Mouse (Mus musculus): ENCODE measurements around the gene Mlec. TPM values are rescaled to one million over a fixed set of nuclear protein-coding genes. Genes with fewer than 3 reads are reported as not detected.
"Not testable (repeated sequence)": the region's sequence is repeated elsewhere in the genome, so short reads cannot be mapped to it uniquely, and the experiment has no call there.

The Mlec gene
- total RNA-seq, 2 experiments from 2014 or later, result 86.2 to 87.5 TPM

GRCm38 (mm10) chr5:115134234-115135165, 23.5 kb downstream of the Mlec start, which contains the start of gene Unc119b:
TSS of gene Unc119b (minus strand) at chr5:115134975.
- peak; percentile 85 to 87 for DNase-seq (ENCODE audit: low spot score in 2 of 2)
- intact Hi-C loops (cut with DNase I), result no loop called here

- DNase-seq (ENCODE audit: low spot score in 2 of 2), result no peak
- intact Hi-C loops (cut with DNase I), result no loop called here
Measured at GRCm38 (mm10) chr5:115133358-115134066, 24.5 kb downstream of the Mlec start.

GRCm38 (mm10) chr5:115132465-115132864, 25.5 kb downstream of the Mlec start:
- DNase-seq (ENCODE audit: low spot score in 2 of 2), result no peak
- intact Hi-C loops (cut with DNase I), result no loop called here

- no peak for DNase-seq (ENCODE audit: low spot score in 2 of 2)
- intact Hi-C loops (cut with DNase I), result no loop called here
Measured at GRCm38 (mm10) chr5:115129328-115129727, 28.7 kb downstream of the Mlec start.

- DNase-seq (ENCODE audit: low spot score in 2 of 2), result no peak
- intact Hi-C loops (cut with DNase I), result no loop called here
Measured at GRCm38 (mm10) chr5:115127421-115128179, 30.4 kb downstream of the Mlec start.

GRCm38 (mm10) chr5:115126578-115127312, 31.2 kb downstream of the Mlec start:
- intact Hi-C loops (cut with DNase I), result no loop called here
- DNase-seq (ENCODE audit: low spot score in 2 of 2), result no peak

GRCm38 (mm10) chr5:115125211-115125871, 32.6 kb downstream of the Mlec start:
- intact Hi-C loops (cut with DNase I), result loop anchor here (1.0 to 2.0 kb wide), 2 partner anchors 33 to 111 kb away; partner anchors contain the start of gene Mlec
- peak; percentile 87 to 94 for DNase-seq (ENCODE audit: low spot score in 2 of 2)

- intact Hi-C loops (cut with DNase I), result loop anchor here (1.0 to 2.0 kb wide), 2 partner anchors 34 to 112 kb away; partner anchors contain the start of gene Mlec
- no peak for DNase-seq (ENCODE audit: low spot score in 2 of 2)
Measured at GRCm38 (mm10) chr5:115124690-115125089, 33.3 kb downstream of the Mlec start.

GRCm38 (mm10) chr5:115120978-115121377, 37.0 kb downstream of the Mlec start:
- intact Hi-C loops (cut with DNase I), result no loop called here
- DNase-seq (ENCODE audit: low spot score in 2 of 2), result no peak

- peak; percentile 43 to 59 for DNase-seq (ENCODE audit: low spot score in 2 of 2)
- intact Hi-C loops (cut with DNase I), result no loop called here
Measured at GRCm38 (mm10) chr5:115118961-115119570, 38.9 kb downstream of the Mlec start, which contains the start of gene Acads. TSS of gene Acads (minus strand) at chr5:115119346.

GRCm38 (mm10) chr5:115117467-115117866, 40.5 kb downstream of the Mlec start:
- no peak for DNase-seq (ENCODE audit: low spot score in 2 of 2)
- intact Hi-C loops (cut with DNase I), result no loop called here

GRCm38 (mm10) chr5:115116426-115116825, 41.6 kb downstream of the Mlec start:
- intact Hi-C loops (cut with DNase I), result no loop called here
- DNase-seq (ENCODE audit: low spot score in 2 of 2), result no peak

- intact Hi-C loops (cut with DNase I), result no loop called here
- no peak for DNase-seq (ENCODE audit: low spot score in 2 of 2)
Measured at GRCm38 (mm10) chr5:115114501-115114900, 43.5 kb downstream of the Mlec start.

GRCm38 (mm10) chr5:115113244-115113643, 44.7 kb downstream of the Mlec start:
- intact Hi-C loops (cut with DNase I), result no loop called here
- no peak for DNase-seq (ENCODE audit: low spot score in 2 of 2)

- DNase-seq (ENCODE audit: low spot score in 2 of 2), result no peak
- intact Hi-C loops (cut with DNase I), result no loop called here
Measured at GRCm38 (mm10) chr5:115111156-115111555, 46.8 kb downstream of the Mlec start.

- DNase-seq (ENCODE audit: low spot score in 2 of 2); intact Hi-C loops (cut with DNase I): not testable (repeated sequence)
Measured at GRCm38 (mm10) chr5:115103253-115103652, 54.7 kb downstream of the Mlec start.

GRCm38 (mm10) chr5:115102231-115102630, 55.7 kb downstream of the Mlec start:
- no peak for DNase-seq (ENCODE audit: low spot score in 2 of 2)
- intact Hi-C loops (cut with DNase I), result no loop called here

GRCm38 (mm10) chr5:115100473-115100872, 57.5 kb downstream of the Mlec start:
- intact Hi-C loops (cut with DNase I), result no loop called here
- no peak for DNase-seq (ENCODE audit: low spot score in 2 of 2)
